Mouse (Mus musculus): Measurements from ENCODE around the gene Hacd2. TPM values are rescaled to one million over a fixed set of nuclear protein-coding genes. Genes with fewer than 3 reads are reported as not detected.

Hacd2 gene
- 10.0 TPM for total RNA-seq (2023)

DNA sequence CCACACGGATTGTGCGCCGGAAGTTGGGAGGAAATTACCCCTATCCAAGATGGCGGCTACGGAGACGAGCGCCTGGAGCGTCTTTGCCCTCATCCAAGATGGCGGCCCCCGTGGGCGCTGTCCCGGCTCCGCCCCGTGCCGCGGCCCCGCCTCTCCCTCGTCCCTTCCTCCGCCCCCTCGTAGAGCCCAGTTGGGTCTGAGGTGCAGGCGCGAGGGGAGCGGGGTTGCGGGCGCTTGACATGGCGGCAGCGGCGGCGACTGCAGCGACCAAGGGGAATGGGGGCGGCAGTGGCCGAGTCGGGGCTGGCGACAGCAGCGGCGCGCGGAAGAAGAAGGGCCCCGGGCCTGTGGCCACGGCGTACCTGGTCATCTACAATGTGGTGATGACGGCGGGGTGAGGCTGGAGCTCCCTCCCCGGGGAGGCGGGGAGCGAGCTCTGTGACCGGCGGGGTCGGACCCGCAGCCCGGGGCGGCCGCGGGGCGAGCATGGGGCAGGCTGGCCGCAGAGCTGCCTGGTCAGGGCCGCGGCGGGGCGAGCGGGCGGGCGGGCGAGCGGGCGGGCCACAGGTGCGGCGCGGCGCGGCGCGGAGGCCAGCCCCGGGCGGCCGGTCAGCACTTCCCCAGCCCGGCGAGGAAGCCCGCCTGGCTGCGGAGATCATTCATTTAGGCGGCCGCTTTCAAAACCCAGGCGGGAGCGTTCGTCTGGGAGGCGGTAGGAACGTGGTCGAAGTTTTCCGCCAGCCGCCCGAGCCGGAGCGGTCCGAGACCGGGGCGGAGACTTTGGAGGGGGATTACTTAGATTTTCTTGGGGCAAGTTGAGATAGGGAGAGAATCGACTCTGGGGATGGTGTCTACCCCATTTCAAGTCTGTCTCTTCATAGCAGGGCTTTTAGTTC lies at the start of gene Hacd2:
Gene Hacd2 (plus strand): TSS at position 187 of the 896 bp plus-strand sequence.

DNA sequence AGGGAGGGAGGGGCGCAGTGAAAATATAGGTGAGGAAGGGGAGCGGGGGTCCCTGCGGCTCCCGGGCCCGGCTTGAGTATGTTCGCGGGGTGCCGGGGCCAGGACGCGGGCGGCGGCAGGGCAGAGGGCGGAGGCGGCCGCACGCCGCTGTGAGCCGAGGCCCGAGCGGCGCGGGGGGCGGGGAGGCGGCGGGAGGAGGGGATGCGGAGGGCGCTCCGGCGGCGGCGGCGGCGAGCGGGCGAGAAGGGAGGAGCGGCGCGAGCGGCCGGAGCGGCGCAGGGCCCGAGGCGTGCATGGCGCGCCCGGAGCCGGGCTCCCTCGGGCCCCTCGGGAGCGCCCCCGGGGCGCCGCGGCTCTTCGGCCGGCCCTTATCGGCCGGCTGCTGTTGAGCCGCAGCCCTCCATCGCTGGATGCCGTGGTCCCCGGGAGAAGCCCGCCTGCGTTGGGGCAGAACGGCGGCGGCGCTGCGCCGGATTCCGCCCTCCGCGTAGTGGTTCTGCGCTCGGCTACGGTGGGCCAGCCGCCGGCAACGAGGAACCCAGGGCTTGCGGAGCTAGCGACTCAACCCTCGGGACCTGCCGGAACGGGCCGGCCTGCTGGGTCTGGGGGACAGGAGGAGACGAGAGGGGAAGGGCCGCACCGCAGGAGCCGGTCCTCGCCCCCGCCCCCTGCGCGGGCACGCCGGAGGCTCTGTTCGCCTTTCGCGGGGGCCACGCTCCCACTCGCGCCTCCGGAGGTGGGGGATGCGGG lies 132.6 kb downstream of the Hacd2 start, which contains the start of gene Adcy5:
Gene Adcy5 (plus strand): TSS at position 237 of the 750 bp plus-strand sequence.

Other genes with a start within 250 kb of the Hacd2 start
- gene Adcy5, start 132.4 kb downstream of the Hacd2 start, total RNA-seq (2023) = not detected

Measured in CD4-positive naive resting alpha-beta T cell, adult 76 days (primary cell).